Mouse (Mus musculus) spleen, adult 2 months (tissue): Measurements from ENCODE around the gene Gm10190.

Source experiments
- CTCF ChIP-seq: fragments of 200-500 bp; IDR thresholded peaks from 2 replicates; pipeline ENCODE4 v1.5.1; 2011; ENCODE audit warnings: mild to moderate bottlenecking, inconsistent platforms; ENCODE audit not compliant: insufficient read depth, insufficient read length, insufficient replicate concordance; ENCODE audit errors: extremely low read depth
- POLR2A ChIP-seq: fragments of 200-500 bp; IDR thresholded peaks from 2 replicates; pipeline ENCODE4 v1.6.1; 2011; ENCODE audit warnings: low read depth, low read length, inconsistent platforms

- TF ChIP-seq CTCF (no peak), POLR2A (no peak)
Measured at GRCm38 (mm10) chr17:80367276-80367675, 6.1 kb downstream of the Gm10190 start.
